Mouse (Mus musculus) adrenal gland, postnatal 14 days (tissue): ENCODE measurements around the gene Cmtr1. TPM values are rescaled to one million over a fixed set of nuclear protein-coding genes. Genes with fewer than 3 reads are reported as not detected.

Source experiments
- DNase-seq: peaks from one replicate; pipeline ENCODE4 v3.0.0; 2021; ENCODE audit warnings: mixed read lengths
- total RNA-seq: library from RNA; stranded (reverse); gene quantifications from 2 replicates; pipeline ENCODE4 v1.2.3, GENCODE M21; 2021

Cmtr1 gene
- total RNA-seq, 1 experiment from 2014 or later, result 71.6 TPM

DNA sequence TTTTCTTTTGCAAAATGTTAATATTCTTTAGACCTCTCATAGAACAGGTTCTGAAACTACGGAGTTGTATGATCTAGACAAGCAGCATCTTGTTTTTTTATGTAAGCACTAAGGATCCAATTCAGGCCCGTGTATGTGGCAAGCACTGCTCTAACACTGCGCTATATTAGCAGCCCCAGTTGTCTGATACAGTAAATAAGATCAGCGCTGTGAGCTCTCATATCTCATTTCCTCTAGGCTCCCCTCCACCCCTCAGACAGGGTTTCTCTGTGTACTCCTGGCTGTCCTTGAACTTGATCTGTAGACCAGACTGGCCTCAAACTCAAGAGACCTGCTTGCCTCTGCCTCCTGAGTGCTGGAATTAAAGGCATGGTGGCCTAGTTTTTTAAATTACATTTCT lies 8.6 kb downstream of the Cmtr1 start:
- no peak for DNase-seq

DNA sequence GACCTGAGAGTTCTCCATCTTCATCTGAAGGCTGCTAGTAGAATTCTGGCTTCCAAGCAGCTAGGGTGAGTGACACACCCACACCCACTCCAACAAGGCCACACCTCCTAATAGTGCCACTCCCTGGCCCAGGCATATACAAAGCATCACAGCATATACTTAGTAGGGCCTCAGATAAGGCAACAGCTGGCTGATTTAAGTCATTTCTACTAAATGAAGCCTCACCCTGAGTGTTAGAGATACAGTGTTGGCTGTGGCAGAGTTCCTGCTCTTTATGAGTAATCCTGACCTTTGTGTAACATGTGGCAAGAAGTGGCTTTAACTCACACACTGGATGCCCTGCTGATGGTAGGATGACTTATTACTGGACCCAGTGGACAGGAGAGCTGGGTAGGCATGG lies 9.5 kb downstream of the Cmtr1 start:
- peak; percentile 34 for DNase-seq

DNA sequence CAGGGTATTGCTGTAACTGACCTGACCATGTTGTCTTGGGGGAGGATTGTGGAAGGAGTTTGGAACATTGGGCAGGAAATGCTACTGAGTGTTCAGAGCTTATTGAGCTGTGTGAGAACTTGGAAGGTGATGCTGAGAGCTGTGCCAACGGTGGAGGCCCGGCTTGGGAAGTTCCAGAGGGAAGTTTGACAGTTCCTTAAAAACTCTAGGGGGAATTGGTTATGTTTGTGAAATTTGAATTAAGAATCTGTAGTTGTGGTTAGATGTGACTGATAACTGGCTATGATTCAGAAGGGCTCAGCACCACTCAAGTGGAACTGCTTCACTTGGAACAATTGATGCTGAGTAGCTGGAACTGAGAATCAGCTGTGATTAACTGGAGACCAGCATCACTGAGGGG lies 10.6 kb downstream of the Cmtr1 start:
- DNase-seq, result no peak

DNA sequence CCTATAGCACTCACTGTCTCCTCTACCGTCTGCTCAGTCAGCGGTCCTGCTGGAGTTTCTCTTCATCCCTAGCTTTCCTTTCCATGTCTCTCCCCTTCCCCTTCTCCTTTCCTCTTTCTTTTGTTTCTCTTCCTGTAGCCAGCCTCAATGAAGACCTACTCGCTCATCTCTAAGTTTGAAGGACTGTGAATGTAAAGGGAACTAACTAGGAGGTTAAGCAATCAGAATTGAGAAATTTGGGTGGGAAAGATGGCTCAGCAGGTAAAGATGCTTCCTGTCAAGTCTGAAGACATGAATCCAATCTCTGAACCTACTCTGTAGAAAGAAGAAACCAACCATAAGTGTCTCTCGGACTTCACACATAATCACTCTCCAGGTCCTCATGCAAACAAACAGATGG lies 12.9 kb downstream of the Cmtr1 start:
- no peak for DNase-seq

DNA sequence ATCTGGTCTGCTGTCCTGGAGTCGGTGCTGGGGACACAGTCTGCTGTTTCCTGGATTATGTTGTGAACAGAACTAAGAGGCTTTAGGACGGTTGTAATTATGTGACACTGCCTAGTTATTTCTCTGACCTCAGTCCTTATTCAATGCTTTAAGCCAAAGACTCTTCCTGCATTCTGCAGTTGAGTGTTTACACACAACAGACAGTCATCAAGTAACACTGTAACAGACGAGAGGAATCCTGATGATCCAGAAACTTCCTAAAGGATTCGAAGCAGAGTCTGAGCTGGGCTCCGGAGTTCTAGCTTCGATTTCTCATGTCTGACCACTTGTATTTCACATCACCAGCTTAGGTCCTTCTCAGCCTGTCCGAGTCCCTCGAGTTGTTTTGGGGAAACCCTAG lies 18.1 kb downstream of the Cmtr1 start:
- no peak for DNase-seq

DNA sequence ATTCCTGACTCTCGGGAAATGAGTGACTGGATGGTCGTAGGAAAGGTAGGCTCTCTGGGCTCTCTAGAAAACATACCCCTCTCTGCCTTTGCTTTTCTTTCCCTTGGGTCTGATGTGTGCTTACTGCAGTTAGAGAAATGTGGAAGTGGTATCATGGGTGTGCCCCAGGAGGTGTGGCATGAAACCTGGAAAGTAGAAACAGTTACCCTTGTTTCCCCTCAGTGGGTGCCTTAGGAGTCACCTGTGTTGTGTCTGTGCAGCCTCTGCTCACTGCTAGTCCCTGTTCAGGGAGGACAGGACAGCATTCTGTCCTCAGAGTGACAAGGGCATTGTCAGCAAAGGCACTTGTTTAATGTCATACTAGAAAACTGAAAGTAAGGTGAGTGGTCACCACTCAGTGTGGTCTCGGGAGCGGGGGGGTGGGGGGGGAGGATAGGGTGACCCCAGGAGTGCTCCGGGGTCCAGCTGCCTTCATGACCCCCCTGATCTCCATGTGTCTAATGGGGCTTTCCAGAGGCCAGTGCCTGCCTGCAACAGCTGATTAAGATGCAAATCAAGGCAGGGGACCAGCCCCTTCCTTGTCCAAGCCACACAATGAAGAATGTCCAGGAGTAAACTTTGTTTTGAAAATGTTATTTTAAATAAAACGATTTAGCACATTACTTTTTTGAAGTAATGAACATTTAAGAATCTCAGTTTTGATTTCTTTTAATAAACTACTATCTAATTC lies 18.8 kb downstream of the Cmtr1 start:
- no peak for DNase-seq

DNA sequence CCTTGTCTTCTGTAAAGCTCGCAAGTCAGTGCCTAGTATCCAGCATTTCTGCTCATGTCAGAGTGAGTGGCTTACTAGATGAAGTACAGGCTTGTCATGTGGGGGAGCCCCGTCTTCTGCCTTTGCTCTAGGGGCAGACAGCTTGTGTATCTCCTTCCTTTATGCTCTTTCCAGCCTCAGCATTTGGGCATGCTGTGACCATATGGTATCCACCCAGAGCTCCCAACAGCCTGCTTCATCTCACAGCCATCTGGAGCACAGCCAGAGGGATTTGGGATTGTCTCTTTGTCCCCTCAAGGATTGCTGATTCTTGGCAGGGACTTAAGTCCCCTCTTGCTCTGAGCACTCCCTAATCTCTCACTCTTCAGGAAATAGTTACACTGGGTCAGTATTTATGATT lies 19.8 kb downstream of the Cmtr1 start:
- DNase-seq, result no peak

DNA sequence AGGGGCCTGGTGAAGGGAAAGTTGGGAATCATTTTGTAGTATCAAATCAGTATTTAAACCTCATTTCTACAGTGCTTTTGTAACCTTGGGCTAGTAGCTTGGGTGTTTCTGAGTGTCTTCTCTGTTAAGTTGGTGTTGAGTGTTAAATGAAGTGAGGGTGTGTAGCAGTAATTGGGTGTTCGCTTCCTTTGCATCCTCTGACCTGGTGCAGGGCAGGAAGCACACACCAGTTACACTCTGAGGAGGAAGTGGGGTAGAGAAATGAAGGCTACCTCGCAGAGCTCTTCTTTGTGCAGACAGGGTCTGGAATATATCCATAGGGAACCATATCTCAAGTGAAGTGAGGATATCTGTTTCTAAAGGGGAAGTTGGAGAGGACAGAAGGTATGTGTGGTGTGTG lies 20.5 kb downstream of the Cmtr1 start:
- DNase-seq, result no peak

DNA sequence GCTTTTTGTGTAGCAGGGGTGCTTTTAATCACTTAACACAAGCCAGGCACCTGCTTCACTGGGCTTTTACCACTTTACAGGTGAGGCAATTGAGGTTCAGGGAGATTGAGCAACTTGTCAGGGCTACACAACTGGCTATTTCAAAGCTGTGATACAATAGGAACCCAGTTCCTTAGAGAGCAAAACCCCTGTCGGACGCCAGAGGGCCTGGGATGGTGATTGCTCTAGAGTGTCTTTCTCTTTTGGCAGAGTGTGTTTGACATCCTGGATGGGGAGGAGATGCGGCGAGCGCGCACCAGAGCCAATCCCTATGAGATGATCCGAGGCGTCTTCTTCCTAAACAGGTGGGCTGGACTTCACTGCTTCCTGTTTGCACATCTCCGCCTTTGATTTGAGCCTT lies 21.3 kb downstream of the Cmtr1 start:
- DNase-seq, result no peak

DNA sequence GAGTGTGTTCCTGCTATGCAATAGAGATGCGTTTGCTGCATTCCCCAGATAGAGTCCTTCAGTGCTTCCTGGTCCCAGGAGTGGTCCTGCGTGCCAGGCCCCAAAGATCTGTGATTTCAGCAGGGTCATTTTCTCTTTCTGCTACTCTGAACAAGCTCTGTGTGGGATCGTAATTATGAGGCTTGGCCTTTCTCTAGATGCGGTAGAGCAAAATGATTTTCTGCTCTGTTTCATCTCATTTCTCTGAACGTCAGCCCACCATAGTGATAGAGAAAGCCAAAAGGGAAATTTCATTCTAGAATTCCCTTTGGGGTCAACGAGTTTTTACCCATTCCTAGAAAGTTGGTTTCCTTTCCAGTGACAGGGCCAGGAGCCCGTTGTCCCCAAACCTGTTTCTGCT lies 21.9 kb downstream of the Cmtr1 start:
- DNase-seq, result no peak

DNA sequence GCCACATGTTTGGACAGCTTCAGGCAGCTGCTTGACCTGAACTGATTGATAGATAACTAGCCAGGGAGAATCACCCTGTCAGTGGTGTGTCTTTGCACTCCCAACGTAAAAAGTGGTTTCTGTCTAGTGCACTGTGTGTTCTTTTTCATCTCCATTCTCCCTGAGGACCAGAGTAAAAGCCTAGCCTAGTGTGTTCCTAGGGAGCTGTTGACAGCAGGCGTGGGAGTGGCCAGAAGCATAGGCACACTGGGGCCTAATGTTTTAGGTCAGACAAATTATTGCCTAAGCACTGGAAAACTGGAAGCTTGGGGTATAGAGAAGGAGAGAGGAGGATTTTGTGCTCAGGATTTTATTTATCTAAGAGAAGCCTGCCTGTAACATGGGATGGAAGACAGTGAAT lies 22.7 kb downstream of the Cmtr1 start:
- no peak for DNase-seq

DNA sequence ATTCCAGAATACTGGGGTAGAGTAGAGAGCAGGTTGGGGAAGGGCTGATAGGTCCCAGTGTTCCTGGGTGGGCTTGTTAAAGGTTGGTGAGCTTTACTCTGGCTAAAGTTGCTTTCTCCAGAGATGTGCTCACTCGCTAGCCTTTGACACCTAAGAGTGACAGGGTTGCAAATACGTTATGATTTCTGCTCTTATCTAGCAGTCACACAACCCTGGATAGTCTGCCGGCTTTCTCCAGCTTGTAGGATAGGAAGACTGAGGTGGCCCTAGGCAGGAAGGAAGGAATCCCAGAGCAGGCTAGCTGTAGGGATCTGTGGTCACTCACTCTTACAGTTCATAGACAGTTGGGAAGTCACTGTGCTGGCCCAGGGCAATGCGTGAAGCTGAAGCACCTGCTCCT lies 23.9 kb downstream of the Cmtr1 start:
- DNase-seq, result no peak

DNA sequence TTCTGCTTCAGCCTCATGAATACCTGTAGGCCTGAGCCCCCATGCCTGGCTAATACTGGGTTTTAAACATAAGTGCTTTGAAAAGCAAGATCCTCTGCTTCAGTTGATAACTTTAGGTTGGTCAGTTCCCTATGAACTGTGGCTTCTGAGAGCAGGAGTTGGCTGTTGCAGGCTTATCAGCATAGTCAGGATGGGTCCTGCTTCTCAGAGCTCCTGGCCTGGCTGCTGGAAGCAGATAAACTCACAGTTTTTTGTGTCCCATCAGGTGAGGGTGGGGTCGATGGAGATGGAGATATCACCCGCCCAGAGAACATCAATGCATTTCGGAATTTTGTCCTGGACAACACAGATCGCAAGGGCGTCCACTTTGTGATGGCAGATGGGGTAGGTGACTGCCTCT lies 26.4 kb downstream of the Cmtr1 start:
- no peak for DNase-seq

DNA sequence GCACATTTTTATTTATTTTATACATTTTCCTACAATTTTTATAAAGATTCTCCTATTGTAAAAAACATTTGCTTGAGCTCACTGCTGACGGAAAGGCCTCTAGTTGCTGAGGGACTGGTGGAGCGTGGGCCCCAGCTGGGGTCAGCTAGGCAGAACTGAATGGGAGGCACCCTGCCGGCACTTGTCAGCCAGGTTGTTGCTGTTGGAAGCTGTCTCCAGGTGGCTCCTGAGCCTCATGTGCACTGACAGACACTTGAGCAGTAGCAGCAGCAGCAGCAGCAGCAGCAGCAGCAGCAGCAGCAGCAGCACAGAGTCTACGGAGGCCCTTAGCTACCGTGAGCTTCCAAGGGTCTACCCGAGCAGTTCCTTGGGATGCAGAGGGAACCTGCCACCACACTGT lies 27.0 kb downstream of the Cmtr1 start:
- DNase-seq, result no peak

DNA sequence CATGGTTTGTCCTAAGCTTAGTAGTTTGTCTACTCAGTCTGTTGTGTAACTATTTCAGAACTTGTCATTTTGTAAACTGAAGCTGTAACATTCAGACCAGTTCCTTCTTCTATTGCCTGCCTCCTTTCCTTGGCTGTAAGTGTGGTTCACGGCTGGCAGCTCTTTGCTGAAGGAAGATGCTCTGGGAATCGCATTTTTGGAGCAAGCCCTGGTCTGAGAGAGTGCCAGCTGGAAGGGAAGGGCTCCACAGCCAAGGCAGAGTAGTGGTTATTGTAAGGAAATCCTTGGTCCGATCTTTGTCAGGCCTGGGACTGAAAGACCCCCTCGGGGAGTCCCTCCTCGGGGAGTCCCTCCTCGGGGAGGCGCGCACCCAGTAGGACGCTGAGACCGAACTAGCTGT lies 28.2 kb downstream of the Cmtr1 start:
- DNase-seq, result no peak

DNA sequence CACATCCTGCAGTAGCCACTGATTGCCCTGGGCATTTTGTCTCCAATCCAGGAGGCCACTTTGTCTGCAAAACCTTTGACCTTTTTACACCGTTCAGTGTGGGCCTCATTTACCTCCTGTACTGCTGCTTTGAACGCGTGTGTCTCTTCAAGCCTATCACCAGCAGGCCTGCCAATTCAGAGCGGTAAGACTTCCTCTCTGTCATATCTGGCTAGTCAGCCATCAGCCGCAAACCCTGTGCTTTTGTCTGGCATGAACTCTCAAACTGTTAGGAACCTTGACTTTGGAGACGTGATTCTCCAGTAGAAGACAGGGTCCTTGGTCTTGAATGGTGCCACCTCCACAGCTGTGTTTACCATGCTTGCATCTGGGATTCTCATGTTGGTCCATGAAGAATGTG lies 29.9 kb downstream of the Cmtr1 start:
- no peak for DNase-seq

DNA sequence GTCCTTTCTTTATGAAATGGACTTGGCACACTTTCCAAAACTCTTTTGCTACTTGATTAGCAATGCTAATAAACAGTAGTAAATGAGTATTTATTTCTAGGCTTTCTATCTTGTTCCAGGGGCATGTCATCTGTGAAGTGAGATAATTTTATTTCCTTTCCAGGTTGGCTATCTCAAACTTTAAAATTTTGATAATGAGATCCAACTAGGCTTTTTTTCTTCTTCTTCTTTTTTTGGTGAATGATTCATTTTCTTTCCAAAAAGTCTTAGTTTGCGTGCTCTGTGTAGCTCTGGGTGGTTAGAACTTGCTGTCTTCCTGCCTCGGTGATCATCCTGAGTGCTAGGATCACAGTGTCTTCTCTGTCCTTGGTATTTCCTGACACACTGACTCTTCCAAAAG lies 32.4 kb downstream of the Cmtr1 start:
- DNase-seq, result no peak

DNA sequence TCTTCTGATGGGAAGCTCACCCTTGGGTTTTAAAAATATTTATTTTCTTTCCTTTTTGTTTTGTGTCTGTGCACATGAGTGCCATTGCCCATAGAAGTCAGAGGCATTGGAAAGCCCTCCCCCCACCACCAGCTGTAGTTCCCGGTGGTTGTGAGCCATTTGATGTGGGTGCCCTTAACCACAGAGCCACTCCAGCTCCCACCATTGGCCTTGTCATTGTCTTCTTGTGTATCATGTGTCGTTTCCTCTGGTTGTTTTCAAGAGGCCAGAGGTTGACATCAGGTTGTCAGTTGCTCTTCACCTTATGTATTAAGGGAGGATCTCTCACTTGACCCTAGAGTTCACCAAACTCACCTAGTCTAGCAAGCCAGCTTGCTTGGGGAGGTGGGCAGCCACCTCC lies 33.2 kb downstream of the Cmtr1 start:
- no peak for DNase-seq

DNA sequence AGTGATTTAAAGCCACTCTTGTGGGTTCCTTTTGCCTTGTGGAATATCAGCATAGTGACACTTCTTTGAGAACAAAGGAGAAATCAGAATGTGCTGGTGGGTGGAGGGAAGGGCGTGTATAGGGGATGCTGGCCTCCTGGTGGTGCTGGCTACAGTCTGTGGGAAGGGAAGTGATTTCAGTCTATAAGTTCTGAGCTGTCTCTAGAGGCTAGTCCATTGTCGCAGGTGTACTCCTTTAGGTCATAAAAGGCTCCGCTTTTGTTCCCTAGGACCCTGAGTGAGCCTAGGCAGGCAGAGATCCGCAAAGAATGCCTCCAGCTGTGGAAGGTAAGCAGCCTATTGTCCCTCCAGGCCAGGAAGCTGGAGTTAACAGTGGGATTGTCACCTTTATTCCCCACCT lies 34.1 kb downstream of the Cmtr1 start:
- DNase-seq, result no peak

DNA sequence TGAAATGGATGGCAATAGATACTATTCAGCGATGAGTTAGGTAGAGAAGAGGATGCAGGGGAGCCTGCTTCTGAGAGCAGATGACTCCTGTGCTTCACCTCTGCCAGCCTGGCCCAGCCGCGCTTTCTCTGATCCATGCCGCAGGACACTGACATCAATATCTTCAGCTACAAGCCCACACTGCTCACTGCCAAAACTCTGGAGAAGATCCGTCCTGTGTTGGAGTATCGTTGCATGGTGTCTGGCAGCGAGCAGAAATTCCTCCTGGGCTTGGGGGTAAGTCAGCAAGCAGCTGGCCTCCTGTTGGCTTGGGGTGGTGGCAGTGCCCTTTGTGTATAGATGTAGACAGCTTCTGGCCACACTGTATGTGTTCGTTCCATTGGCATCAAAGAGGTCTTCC lies 36.5 kb downstream of the Cmtr1 start:
- DNase-seq, result no peak

DNA sequence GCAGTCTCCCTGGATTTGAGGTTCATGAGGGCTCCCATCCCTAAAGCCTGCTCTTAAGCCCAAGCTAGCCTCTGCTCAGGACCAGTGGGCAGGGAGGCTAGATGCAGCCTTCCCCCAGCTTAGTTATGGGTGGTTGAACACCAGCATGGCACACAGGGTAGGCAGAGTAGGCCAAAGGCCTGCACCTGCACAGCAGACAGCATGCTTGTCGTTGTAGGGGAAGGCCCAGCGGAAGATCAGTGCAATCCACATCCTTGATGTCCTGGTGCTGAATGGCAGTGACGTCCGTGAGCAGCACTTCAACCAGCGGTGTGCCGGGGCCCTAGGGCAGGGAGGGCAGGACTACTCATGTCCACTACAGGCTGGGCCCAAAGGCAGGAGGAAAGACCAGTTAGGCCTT lies 38.0 kb downstream of the Cmtr1 start:
- no peak for DNase-seq

DNA sequence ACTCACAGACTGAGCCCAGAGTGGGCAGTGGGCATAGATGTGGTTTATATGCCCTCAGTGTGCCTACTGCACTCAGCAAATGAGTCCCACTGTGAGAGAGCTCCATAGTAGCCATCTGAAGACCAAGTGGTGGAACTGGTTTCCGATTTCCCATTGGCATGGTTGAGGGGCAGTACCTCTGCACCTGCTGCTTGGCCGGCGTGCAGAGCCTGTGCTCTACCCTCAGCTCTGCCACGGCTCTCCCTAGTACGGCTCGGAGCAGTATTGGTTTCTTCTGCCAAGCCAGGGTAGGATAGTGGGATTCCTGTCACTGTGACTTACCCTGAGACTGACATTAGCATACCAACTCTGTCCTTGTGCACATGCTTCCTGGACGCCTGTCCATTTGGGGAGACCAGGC lies 40.2 kb downstream of the Cmtr1 start:
- DNase-seq, result no peak

DNA sequence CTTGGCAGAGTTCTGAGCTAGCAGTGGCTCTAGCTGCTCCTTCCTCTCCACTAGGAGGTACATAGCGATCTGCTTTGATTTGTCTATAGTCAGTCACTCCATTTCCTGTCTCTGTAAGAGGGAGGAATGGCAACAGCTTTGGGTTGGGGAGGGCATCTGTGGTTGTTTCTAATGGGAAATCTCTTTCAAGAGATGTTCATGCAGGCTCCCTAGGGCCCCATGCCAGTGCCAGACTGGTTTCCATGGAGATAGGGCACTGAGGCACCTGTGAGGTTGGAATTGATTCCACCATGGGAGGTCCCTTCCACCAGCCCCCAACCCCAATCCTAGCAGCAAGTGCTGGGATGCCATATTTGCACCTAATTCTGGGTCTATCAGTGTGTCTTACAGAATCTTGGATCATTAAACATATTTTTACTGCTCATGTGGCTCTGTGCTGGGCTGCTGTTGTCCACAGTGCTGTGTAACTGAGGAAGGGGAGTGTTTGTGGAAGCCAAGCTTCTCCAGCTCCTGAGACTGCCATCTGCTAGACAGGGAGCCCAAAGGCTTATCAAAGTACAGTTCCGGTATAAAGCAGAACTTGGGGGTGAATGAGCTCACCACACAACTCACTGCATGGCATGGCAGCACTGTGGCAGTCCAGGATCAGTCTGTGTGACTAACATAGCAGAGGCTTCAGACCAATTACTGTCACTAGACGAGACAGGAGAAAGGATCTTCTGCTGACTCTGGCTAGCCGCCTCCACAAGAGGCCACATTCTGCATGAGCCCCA lies 42.7 kb downstream of the Cmtr1 start:
- DNase-seq, result no peak

DNA sequence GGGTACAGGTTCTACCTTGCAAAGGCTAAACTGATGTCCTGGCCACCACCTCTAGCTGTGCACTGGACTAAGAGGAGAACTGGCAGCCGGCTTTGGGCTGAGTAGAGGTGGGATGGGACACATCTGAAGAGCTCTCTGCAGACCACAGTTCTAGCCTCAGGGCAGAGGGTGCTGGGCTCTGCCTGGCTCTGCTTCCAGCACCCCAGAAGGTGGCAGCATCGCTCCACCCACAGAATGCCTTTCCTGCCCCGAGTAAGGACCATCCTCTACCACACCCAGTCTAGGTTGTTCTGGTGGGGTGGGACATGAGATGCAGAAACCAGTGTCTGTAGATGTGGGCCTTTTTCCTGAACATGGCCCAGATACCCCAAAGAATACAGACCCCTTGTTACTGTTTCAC lies 44.4 kb downstream of the Cmtr1 start:
- DNase-seq, result peak; percentile 72
